26 mouse cellular contexts compared by ENCODE assay signal in genomic region chr8:103748734-103749133, GRCm38 (mm10).
"Had no signal": no experiment of that assay in that cellular context is flagged by ENCODE, and none has a peak within 500 bp of the region (broad histone marks: within the 10 kb centered on the region; RNA-seq: fewer than 3 reads in every experiment).

No protein-coding gene starts in this region.

- DNase-seq: gastrocnemius, postnatal 14 days; gastrocnemius, postnatal 36 days; heart, adult 18-20 months; heart, postnatal 14 days; heart, postnatal 36 days; kidney, adult 11 months; kidney, adult 2 months; kidney, adult 9 months; kidney, postnatal 14 days; kidney, postnatal 36 days; layer of hippocampus, adult 9-11 months; layer of hippocampus, postnatal 36 days; liver; liver, embryonic 13.5 days; liver, postnatal 0 days had no signal

- H3K4me2 ChIP-seq: heart, embryonic 11.5 days; heart, embryonic 13.5 days; heart, embryonic 15.5 days; hindbrain, embryonic 13.5 days; hindbrain, embryonic 15.5 days; kidney, embryonic 15.5 days; limb, embryonic 13.5 days; liver, embryonic 11.5 days; liver, embryonic 13.5 days; liver, embryonic 15.5 days had no signal

- H3K9ac ChIP-seq: heart, embryonic 13.5 days; heart, embryonic 15.5 days; hindbrain, embryonic 13.5 days; hindbrain, embryonic 15.5 days; kidney, embryonic 15.5 days; limb, embryonic 13.5 days; liver, embryonic 13.5 days; liver, embryonic 15.5 days; liver, postnatal 0 days had no signal

- H3K27ac ChIP-seq: heart, embryonic 13.5 days; heart, embryonic 15.5 days; hindbrain, embryonic 13.5 days; hindbrain, embryonic 15.5 days; hindbrain, postnatal 0 days; kidney, embryonic 15.5 days; kidney, postnatal 0 days; limb, embryonic 13.5 days; liver, embryonic 13.5 days; liver, embryonic 15.5 days had no signal

- H3K4me3 ChIP-seq: heart, embryonic 13.5 days; heart, embryonic 15.5 days; hindbrain, embryonic 13.5 days; hindbrain, embryonic 15.5 days; kidney, embryonic 15.5 days; limb, embryonic 13.5 days; liver, embryonic 13.5 days; liver, embryonic 15.5 days had no signal

- H3K36me3 ChIP-seq: heart, embryonic 13.5 days; heart, embryonic 15.5 days; hindbrain, embryonic 13.5 days; hindbrain, embryonic 15.5 days; kidney, embryonic 15.5 days; limb, embryonic 13.5 days; liver, embryonic 13.5 days; liver, embryonic 15.5 days had no signal

- H3K27me3 ChIP-seq: heart, embryonic 13.5 days; heart, embryonic 15.5 days; hindbrain, embryonic 15.5 days; kidney, embryonic 15.5 days; limb, embryonic 13.5 days; liver, embryonic 13.5 days; liver, embryonic 15.5 days had no signal

- H3K4me1 ChIP-seq: heart, embryonic 15.5 days; hindbrain, embryonic 13.5 days; liver, embryonic 13.5 days; liver, embryonic 15.5 days had no signal

- H3K9me3 ChIP-seq: heart, embryonic 13.5 days; heart, embryonic 15.5 days; hindbrain, embryonic 13.5 days; hindbrain, embryonic 15.5 days; kidney, embryonic 15.5 days; limb, embryonic 13.5 days; liver, embryonic 13.5 days; liver, embryonic 15.5 days had no signal

- ATAC-seq: hindbrain, postnatal 0 days; liver, postnatal 0 days had no signal
